Mouse (Mus musculus) adrenal gland, postnatal 4 days (tissue): ENCODE data around the gene Ccdc106. TPM values are rescaled to one million over a fixed set of nuclear protein-coding genes. Genes with fewer than 3 reads are reported as not detected.

Source experiments
- total RNA-seq, 2 experiments: library from RNA; stranded (reverse); gene quantifications; 2 replicates each; pipeline ENCODE4 v1.2.3; 2021

Gene Ccdc106
- total RNA-seq, 2 experiments from 2014 or later: 2.7 to 4.4 TPM

Other genes with a start within 250 kb of the Ccdc106 start
- not detected for gene Fam71e2, start 249.3 kb upstream of the Ccdc106 start, total RNA-seq
- gene Il11, start 237.7 kb upstream of the Ccdc106 start, total RNA-seq: under 1 TPM; 0.14 to 0.31 TPM
- gene Tmem190, start 237.6 kb upstream of the Ccdc106 start, total RNA-seq: not detected
- gene Tmem238, start 230.9 kb upstream of the Ccdc106 start, total RNA-seq: 1 to 10 TPM; 7.1 to 9.0 TPM
- 1,000 to 10,000 TPM; 1,263 to 1,302 TPM for gene Rpl28, start 227.7 kb upstream of the Ccdc106 start, total RNA-seq
- 100 to 1,000 TPM; 140 to 156 TPM for gene Ube2s, start 208.0 kb upstream of the Ccdc106 start, total RNA-seq
- gene Shisa7, start 175.9 kb upstream of the Ccdc106 start, total RNA-seq: 1 to 10 TPM; 4.4 to 6.1 TPM
- gene Isoc2b, start 150.3 kb upstream of the Ccdc106 start, total RNA-seq: 10 to 100 TPM; 11.6 to 16.4 TPM
- gene Isoc2a, start 143.4 kb upstream of the Ccdc106 start, total RNA-seq: 10 to 100 TPM; 22.6 to 22.8 TPM
- gene Gm36210, start 114.0 kb upstream of the Ccdc106 start, total RNA-seq: under 1 TPM in 1 of 2 experiments, not detected in 1; 0.39 TPM
- 10 to 100 TPM; 24.4 to 26.9 TPM for gene Zfp628, start 105.3 kb upstream of the Ccdc106 start, total RNA-seq
- 10 to 100 TPM in 1 of 2 experiments, 1 to 10 TPM in 1; 9.9 to 10.1 TPM for gene Nat14, start 98.5 kb upstream of the Ccdc106 start, total RNA-seq
- 10 to 100 TPM; 11.8 to 12.1 TPM for gene Ssc5d, start 94.8 kb upstream of the Ccdc106 start, total RNA-seq
- under 1 TPM; 0.50 to 0.90 TPM for gene Sbk2, start 56.1 kb upstream of the Ccdc106 start, total RNA-seq
- gene Sbk3, start 49.4 kb upstream of the Ccdc106 start, total RNA-seq: under 1 TPM; 0.20 to 0.28 TPM
- 10 to 100 TPM; 34.1 to 35.2 TPM for gene Zfp579, start 24.4 kb upstream of the Ccdc106 start, total RNA-seq
- gene Zfp524, start 6.1 kb upstream of the Ccdc106 start, total RNA-seq: 10 to 100 TPM; 10.6 to 11.1 TPM
- 10 to 100 TPM; 39.6 to 40.5 TPM for gene Fiz1, start 5.9 kb upstream of the Ccdc106 start, total RNA-seq
- not detected for gene Gm44973, start 5.1 kb upstream of the Ccdc106 start, total RNA-seq
- 10 to 100 TPM; 40.1 to 41.8 TPM for gene Zfp865, start 177 bp upstream of the Ccdc106 start, total RNA-seq
- not detected for gene 4632433K11Rik, start 13.6 kb downstream of the Ccdc106 start, total RNA-seq
- gene Zfp784, start 17.9 kb downstream of the Ccdc106 start, total RNA-seq: 1 to 10 TPM; 7.0 to 7.1 TPM
- 10 to 100 TPM; 19.9 to 23.6 TPM for gene Zfp580, start 31.0 kb downstream of the Ccdc106 start, total RNA-seq
- gene U2af2, start 41.6 kb downstream of the Ccdc106 start, total RNA-seq: 100 to 1,000 TPM; 207 to 230 TPM
- 100 to 1,000 TPM; 166 to 167 TPM for gene Epn1, start 59.7 kb downstream of the Ccdc106 start, total RNA-seq
- not detected for gene Rfpl4, start 96.4 kb downstream of the Ccdc106 start, total RNA-seq
- 1 to 10 TPM in 1 of 2 experiments, under 1 TPM in 1; 0.82 to 1.0 TPM for gene Rasl2-9, start 105.4 kb downstream of the Ccdc106 start, total RNA-seq
- not detected for gene Vmn1r55, start 129.1 kb downstream of the Ccdc106 start, total RNA-seq
- gene Vmn1r56, start 176.2 kb downstream of the Ccdc106 start, total RNA-seq: not detected
- not detected for gene Vmn1r57, start 197.9 kb downstream of the Ccdc106 start, total RNA-seq